Mouse (Mus musculus) gastrocnemius, postnatal 10 days (tissue): ENCODE data around the gene Atp8b2. TPM values are rescaled to one million over a fixed set of nuclear protein-coding genes. Genes with fewer than 3 reads are reported as not detected.
A peak's percentile ranks its signal among the peaks of the same experiment; 100 is the strongest.

ENCODE experiments used
- DNase-seq: peaks from one replicate; pipeline ENCODE4 v3.0.0; 2021; ENCODE audit warnings: mixed read lengths
- total RNA-seq, 2 experiments: library from RNA; stranded (reverse); gene quantifications; 2 replicates each; pipeline ENCODE4 v1.2.3; 2021

Gene Atp8b2
- total RNA-seq, 2 experiments from 2014 or later: 32.8 to 43.5 TPM

DNA sequence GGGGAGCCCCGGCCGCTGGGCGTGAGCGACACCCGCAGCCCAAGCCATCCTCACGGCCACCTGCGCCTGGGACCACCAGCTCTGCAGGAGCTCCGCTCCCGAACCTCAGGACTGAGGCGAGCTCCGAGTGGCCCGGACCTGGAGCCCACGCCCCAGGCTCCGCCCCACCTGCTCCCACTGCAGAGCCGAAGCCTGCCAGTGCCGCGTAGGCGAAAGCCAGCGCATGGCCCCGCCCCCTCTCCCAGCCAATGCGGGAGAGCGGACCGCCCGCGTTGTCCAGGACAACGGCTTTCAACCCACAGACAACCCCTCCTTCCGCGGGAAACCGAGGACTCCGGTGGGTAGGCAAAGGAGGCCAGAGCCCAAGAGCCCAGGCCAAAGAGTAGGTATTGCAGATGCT, 2.8 kb downstream of the Atp8b2 start:
- DNase-seq: peak; percentile 92

DNA sequence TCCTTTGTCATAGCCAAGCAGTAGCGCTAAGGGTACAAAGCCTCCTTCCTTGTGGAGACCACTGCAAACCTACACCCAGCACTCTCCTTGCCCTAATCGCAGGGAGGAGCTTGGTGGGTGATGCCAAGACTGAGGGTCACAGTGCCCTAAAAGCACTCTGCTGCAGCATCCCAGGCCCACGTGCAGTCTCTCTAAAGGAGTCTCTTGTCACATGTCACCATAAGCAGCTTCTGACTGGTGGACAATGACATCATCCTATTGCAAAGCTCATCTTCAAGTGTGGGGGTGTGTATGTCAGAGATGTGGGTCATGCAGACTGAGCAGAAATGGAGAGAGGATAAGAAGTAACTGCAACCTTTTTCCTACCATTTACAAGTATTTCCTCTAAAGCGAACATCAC, 3.9 kb downstream of the Atp8b2 start:
- no peak for DNase-seq

DNA sequence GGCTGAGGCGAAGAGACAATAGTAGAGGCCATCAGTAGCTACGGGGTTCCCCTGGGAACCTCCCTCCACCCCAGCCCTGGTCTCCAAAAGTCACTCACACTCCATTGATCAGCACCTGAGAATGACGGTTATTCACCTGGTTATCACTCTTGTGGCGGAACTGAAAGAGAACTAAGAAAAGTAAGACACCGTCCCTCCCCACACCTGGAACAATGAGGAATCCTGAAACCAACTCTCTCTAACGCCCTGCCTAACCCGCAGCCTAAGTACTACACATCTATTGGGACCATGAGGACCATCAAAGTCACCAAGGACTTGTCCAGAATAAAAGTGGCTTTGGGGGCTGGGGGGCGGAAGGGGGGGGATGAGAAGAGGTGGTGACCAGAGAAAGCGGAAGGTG, 5.4 kb downstream of the Atp8b2 start:
- no peak for DNase-seq

DNA sequence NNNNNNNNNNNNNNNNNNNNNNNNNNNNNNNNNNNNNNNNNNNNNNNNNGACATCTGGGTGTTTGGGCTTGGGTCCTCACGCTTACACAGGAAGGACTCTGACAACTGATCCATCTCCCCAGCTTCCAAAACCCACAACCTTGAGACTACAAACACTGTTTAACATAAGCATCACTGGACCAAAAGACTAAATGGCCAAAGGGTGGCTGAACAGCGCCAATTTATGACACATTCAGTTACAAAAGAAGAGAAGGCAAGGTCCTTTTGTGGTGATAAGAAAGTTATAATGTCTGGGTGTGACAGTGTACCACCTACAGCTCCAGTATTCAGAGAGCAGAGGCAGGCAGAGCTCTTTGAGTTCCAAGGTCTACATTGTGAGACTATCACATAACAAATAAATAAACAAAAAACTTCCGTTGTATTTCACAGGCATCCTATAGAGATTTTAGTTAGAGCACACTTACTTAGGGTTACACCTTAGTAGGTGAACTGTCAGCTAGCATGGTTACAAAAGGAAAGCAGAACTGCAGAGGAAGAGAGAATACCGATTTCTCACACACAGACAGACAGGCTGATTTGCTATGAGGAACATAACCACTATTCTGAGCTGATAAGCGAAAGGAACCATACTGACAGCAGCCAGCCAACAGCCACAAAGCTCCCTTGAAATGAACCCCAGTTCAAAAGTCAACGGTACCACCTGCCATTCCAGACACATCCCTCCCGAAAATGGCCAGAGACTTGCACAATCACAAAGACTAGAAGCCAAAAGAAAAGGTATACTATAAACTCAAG, 6.9 kb downstream of the Atp8b2 start:
- no peak for DNase-seq

DNA sequence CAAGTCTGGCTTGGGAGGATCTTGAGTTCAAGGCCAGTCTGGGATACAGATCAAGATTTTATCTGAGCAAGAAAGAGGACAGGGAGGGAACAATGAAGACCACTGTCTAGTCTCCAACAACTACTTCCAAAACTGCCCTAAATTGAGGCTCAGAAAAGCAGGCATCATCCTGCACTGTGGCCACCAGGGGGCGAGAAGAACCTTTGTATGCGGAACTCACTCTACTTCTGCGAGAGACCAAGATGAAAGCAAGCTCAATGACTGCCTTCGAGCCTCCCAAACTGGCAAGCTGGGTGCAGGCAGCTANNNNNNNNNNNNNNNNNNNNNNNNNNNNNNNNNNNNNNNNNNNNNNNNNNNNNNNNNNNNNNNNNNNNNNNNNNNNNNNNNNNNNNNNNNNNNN, 9.9 kb downstream of the Atp8b2 start:
- peak; percentile 79 for DNase-seq

DNA sequence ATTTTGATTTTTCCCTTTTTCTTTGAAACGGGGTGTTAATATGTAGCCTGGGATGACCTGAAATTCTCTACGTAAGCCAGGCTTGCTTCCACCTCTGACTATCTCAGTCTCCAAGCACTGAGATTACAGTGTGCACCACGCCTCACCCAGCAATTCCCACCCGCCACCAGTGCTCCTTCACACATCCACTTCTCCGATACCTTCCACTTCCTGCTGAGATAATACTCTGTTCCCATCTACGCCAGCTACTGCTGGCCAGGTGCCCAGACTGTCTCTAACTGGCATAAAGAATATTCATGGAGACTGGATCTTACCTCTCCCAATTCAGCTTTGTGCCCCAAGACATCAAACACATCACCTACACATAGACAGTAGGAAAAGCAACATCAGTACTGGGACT, 14.7 kb downstream of the Atp8b2 start:
- DNase-seq: no peak

DNA sequence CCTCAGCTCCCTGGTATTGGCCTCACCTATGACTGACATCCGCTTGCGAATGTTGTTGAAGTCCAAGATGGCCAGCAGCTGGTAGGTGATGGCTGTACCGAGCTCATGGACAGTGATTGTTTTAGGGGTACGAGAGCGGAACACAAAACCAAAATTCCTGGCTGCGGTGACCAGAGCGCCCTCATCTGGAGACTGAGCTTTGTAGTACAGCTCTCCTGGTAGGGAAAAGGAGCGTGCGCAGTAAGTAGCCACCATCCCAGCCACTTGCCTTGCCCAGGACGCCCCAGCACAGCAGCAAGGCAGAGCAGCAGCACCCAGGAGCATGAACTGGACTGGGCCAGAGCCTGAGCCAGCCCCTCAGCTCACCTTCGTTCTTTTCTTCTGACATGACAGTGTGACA, 15.3 kb downstream of the Atp8b2 start:
- no peak for DNase-seq

DNA sequence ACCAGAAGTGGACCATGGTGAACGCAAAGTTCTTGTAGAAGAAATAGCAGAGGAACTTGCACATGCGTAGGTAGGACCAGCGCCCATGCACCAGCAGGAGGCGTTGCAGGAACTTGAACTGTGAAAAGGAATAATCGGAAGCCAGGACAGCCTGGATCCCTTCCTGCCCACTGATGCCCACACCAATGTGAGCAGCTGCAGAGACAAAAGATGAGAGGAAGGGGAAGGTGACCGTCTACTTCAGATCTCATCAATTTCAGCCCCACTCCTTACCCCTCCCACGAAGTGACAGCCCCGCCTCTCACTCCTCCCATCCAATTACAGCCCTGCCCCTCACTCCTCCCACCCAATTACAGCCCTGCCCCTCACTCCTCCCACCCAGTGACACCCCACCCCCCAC, 18.3 kb downstream of the Atp8b2 start:
- no peak for DNase-seq

DNA sequence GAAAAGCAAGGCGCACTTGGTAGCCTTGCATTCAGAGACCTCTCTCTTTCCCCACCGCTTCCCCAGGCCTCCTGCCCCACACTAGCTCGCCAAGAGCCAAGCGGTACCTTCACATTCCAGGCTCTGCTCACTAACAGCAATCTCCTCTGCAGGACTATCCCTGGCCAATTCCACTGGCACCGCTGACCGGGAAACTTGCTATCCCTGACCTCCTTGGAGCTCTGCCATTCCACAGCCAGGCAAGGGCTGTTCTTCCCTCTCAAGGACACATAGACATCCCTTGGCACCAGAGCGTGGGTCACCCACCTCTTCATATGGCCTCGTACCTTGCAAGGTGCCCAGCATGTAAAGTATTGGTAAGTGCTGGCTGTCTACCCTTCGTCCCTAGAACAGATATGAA, 20.4 kb downstream of the Atp8b2 start:
- DNase-seq: no peak

DNA sequence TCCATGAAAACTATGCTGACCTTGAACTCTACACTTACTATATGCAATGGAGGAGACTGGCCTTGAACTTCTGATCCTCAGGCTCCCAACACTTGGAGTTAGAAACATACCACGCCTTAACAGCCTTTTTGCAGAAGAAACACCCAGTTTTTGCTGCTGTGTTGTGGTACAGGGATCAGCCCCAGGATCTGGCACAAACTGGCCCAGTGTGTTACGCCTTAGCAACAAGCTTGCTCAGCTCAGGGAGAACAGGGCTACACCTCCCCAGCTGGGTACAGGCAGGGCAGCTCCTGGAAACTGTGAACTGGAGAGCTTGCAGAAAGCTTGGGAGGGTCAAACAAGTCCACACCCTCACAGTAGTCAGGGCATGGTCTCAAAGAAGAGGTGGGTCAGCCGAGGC, 26.8 kb downstream of the Atp8b2 start:
- no peak for DNase-seq

DNA sequence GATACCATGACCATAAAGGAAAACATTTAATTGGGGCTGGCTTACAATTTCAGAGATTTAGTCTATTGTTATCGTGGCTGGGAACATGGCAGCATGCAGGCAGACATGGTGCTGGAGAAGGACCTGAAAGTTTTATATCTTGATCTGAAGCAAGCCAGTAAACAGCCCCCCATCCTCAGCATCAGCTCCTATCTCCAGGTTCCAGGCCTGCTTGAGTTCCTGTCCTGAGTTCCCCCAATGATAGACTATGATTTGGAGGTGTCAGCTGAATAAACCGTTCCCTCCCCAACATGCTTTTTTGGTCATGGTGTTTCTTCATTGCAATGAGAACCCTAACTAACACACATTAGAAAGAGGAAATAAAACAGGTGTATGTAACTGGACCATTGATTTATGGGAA, 30.4 kb downstream of the Atp8b2 start:
- no peak for DNase-seq

DNA sequence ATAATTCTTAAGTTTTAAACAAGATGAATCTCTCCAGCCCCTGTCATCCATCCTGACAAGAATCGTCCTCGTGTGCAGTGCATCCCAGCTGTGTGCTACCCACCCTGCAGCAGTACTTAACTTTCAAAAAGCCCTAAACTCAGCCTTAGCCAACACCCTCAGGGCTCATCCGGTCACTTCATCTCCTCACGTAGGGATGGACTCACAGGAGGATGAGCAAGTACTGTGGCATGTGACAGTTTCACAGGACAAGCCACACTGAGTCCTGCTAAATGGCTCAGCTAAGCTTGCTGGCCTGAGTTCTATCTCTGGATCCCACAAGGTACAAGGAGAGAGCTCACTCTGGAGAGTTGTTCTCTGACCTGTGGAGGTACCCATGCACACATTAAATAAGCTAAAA, 34.4 kb downstream of the Atp8b2 start:
- DNase-seq: no peak

DNA sequence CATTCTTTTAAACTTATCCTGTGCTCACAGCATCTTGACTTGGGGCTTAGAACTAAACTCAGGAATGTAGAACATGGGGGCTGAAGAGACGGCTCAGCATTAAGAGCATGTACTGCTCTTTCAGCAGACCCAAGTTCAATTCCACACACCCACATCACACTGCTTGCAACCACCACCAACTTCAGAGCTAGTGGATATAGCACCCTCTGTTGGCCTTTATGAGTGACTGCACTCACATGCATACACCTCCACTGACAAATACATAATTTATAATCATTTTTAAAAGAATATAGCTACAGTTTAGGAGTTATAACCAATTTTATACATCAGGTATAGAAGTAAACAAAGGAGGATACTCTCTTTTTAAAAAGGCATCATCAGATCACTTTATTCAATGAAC, 36.9 kb downstream of the Atp8b2 start:
- DNase-seq: no peak

DNA sequence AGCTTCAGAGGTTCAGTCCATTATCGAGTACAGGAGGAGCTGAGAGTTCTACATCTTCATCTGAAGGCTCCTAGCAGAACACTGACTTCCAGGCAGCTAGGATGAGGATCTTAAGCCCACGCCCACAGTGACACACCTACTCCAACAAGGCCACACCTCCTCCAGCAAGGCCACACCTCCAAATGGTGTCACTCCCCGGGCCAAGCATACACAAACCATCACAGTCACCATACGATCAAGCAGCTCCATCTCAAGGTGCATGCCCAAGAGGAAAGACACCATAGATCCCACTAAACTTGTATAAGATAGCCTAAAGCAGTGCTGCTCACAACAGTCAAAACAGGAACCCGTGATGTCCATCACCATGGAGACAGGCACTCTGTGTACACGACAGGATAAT, 42.6 kb downstream of the Atp8b2 start:
- no peak for DNase-seq

DNA sequence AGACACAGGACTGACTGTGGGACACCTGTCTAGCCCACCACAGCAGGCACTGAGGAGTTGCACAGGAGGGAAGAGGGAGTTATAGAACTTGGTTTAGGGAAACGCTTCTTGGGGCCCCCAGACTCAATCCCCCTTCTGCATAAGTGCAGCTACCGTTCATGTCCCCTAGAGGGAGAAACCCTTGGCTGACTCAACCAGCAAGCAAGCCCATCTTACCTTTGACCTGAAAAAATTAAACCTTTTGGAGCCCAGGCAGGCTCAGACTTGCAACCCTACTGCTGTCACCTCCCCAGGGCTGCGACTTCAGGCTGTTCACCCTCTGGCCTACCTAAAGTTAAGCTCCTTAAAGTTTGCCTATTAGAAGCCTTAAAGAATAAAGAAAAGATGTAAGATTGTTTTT, 45.9 kb downstream of the Atp8b2 start:
- DNase-seq: no peak

DNA sequence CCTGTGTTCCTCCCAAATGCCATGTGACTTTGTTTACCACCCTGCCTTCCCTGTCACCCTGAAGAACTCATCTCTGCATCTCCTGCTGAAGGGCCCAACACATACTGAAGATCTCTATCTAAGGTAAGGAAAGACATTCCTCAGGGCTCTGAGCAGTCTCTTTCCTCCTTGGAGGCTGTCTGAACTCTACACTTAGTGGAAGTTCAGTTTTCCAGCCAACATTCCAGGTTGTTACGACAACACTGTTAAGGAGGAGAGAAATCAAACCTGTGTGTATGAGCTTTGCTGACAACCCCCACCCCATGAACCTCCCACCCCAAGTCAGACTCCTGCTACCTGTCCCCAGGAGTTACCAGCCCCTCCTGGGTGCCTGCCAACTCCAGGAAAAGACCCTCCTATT, 46.7 kb downstream of the Atp8b2 start:
- no peak for DNase-seq

DNA sequence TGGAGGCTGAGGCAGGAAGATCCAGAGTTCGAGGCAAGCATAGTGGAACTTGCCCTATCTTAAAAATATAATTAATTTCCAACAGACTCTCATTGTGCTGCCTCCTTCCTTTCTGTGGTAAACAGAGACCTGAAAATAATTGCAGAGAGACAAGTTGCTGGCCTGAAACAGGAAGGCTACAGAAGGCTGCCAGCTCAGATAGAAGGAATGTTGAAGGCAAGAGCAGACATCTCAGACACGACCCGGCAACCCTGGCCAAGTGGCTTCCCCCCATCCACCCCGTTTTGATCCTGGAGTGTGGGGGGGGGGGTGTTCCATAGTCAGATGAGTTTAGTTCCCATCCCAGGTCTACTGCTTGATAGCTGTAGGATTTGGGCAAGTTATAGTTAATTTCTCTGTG, 48.6 kb downstream of the Atp8b2 start:
- DNase-seq: no peak

DNA sequence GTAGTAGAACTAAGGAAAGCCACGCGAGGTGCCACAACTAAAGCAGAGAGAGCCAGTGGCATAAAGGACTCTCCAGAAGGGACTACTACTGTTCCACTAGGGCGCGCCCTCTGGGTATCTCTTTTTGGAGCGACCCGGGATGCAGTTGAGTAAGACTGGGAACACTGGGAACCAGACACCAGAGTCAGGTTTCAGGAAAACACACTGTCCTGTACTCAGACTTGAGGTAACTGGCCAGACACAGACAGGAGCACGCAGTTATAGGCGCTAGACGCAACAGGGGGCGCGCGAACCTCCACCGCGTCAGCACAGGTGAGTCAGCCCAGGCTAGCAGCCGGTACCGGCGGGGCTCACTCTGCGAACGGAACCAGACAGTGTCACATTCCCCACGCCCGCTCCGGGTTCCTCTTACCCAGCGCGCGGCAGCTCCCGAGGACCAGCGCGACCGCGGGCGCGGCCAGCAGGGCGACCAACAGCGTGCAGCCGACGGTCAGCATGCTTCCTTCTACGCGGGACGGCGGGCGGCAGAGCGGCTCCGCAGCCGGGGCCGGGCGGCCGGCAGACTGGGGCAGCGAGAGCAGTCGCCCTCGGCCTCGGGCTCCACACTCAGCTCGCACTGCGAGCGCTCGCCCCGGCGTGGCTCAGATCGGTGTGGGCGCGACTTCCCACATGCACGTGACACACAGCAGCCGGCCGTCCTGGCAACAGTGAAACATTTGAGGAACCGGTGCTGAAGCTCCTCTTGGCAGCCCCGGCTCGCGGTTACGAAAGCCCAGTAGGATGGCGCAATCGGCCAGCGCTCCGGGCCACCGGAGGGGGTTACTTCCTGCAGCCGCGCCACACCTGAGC, 50.5 kb downstream of the Atp8b2 start, which contains the start of gene Il6ra:
Il6ra (minus strand) TSS at position 654 of the 849 bp plus-strand sequence.
- peak; percentile 82 for DNase-seq

DNA sequence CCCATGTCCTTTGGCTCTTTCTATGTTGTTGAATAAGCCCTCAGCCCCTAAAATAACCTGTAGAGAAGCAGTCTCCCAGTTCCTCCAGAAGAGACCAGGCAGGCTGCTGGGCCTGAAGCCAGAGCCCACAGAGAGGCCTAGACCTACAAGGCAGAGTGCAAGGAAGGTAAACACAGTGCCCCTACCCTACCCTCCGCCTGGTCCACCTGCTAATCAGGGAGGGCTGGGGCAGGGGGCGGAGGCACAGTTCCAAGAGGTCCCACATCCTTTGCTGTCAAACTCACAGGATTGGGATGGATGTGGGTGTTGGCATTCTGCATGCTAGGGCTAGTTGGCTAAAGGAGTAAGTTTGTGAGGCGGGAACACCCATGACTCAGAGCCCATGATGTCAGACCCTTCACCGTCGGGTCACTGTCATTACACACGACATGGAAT, 51.2 kb downstream of the Atp8b2 start:
- DNase-seq: no peak

DNA sequence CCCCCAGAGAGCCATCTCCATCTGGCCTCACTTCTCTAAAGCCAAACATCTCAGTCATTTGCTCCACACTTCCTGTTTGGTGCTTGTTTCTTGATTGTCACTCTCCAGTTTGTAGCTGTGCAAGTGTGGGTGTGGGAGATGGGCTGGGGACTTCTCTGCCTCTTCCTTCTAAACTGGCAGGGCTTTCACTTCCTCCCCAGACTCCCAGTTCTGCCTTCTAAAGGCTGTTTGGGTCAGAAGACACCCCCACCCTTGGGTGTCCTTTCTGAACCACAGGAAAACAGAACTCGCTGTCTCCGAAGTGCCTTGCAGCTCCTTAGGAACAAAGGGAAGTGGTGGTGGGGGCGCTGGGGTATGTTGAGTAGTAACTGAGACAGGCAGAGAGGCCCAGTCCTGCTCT, 52.1 kb downstream of the Atp8b2 start:
- DNase-seq: no peak

DNA sequence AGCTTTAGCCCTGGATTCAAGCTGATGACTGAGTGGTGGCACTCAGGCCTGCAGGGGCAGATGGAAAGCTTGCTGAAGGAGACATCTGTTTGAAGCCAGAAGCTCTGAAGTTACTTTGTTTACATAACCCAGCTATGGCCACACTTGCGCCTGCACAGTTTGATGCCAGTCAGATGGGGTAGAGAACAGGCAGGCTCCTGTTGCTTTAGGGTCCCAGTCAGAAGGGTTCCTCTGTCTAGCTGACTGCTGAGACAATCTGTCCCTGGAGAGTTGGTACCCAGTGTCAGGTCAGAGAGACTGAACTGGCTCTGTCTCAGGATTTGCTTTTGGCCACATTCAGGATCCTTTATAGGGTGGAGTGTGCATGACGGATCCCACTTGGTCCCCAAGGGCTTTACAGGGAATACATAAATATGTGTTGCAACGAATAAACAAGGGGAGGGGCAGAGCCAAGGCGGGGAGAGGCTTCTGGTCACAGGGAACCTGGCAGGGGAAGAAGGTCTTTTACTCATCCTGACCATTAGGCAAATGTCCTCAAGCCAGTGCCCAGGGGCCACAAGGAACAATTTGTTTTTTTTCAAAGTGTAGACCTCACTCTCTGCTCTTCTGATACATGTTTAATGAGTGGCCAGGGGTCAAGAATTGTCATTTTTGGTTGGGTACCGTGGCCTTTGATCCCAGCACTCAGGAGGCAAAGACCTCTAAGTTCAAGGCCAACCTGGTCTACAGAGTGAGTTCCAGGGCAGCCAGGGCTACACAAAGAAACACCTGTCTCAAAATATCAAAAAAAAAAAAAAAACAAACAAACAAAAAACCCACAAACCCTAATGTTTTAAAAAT, 53.4 kb downstream of the Atp8b2 start:
- no peak for DNase-seq

DNA sequence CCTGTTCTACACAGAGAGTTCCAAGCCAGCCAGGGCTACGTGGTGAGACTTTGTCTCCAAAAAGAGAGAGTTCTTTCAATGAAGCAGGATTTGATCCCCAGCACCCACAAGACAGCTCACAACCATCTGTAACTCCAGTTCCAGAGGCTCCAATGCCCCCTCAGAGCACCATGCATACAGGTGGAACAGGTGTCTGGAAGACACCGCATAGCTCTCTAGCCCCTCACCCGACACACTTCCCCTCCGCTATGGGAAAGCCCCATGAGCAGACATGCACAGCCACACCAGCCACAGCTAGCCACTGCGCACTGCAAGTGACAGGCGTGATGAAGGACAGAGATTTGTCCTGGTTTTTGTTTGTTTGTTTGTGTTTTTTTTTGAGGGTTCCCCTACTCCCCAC, 54.5 kb downstream of the Atp8b2 start:
- no peak for DNase-seq

DNA sequence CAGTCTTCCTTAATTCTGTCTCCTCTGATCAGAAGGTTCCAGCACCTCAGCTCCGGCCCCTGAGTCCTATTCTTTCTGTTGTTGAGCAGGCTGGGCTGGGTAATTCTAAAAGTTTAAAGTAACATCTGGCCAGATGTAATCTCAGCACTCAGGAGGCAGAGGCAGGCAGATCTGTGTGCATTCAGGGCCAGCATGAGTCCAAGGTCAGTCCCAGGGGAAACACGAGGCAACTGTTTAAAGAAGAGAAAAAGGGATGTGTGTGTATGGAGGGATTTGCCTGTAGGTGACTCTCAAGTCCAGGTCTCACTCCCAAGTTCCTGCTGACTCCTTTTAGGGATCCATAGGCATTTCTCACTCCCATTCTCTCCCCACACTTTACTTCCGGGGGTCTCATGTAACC, 55.5 kb downstream of the Atp8b2 start:
- no peak for DNase-seq
